Mouse (Mus musculus) cerebellum, adult 2 months (tissue): ENCODE measurements around the gene Kcnip4.

Experiments used
- CTCF ChIP-seq: fragments of 200-500 bp; IDR thresholded peaks from 2 replicates; pipeline ENCODE4 v1.5.1; 2011; ENCODE audit warnings: low read depth, mild to moderate bottlenecking, control low read depth, low read length, moderate library complexity, borderline replicate concordance; ENCODE audit not compliant: insufficient read depth
- POLR2A ChIP-seq: fragments of 200-500 bp; IDR thresholded peaks from 2 replicates; pipeline ENCODE4 v1.6.1; 2011; ENCODE audit warnings: low read length, control low read depth, borderline replicate concordance; ENCODE audit not compliant: insufficient read depth

- TF ChIP-seq CTCF (no peak), POLR2A (no peak)
Observed at GRCm38 (mm10) chr5:48997359-48997758, 527.3 kb downstream of the Kcnip4 start.
